Mouse (Mus musculus): ENCODE measurements around the gene Prkcb.

The Prkcb gene

GRCm38 (mm10) chr7:122367303-122368007 lies 78.9 kb downstream of the Prkcb start:
- DNase-seq (ENCODE audit: low read depth, low spot score), result no peak

- DNase-seq (ENCODE audit: low read depth, low spot score), result no peak
Observed at GRCm38 (mm10) chr7:122370488-122370887, 81.9 kb downstream of the Prkcb start.

GRCm38 (mm10) chr7:122371947-122372346 lies 83.4 kb downstream of the Prkcb start:
- no peak for DNase-seq (ENCODE audit: low read depth, low spot score)

- DNase-seq (ENCODE audit: low read depth, low spot score), result no peak
Observed at GRCm38 (mm10) chr7:122372349-122372748, 83.8 kb downstream of the Prkcb start.

- DNase-seq (ENCODE audit: low read depth, low spot score), result no peak
Observed at GRCm38 (mm10) chr7:122376845-122377244, 88.3 kb downstream of the Prkcb start.

GRCm38 (mm10) chr7:122377967-122378366 lies 89.4 kb downstream of the Prkcb start:
- no peak for DNase-seq (ENCODE audit: low read depth, low spot score)

- DNase-seq (ENCODE audit: low read depth, low spot score), result no peak
Observed at GRCm38 (mm10) chr7:122378473-122378872, 89.9 kb downstream of the Prkcb start.

- no peak for DNase-seq (ENCODE audit: low read depth, low spot score)
Observed at GRCm38 (mm10) chr7:122379292-122379691, 90.7 kb downstream of the Prkcb start.

GRCm38 (mm10) chr7:122380336-122381130 lies 92.0 kb downstream of the Prkcb start:
- no peak for DNase-seq (ENCODE audit: low read depth, low spot score)

GRCm38 (mm10) chr7:122381560-122381959 lies 93.0 kb downstream of the Prkcb start:
- DNase-seq (ENCODE audit: low read depth, low spot score), result no peak

GRCm38 (mm10) chr7:122383260-122383659 lies 94.7 kb downstream of the Prkcb start:
- DNase-seq (ENCODE audit: low read depth, low spot score), result no peak

- DNase-seq (ENCODE audit: low read depth, low spot score), result no peak
Observed at GRCm38 (mm10) chr7:122384891-122385290, 96.3 kb downstream of the Prkcb start.

- DNase-seq (ENCODE audit: low read depth, low spot score), result no peak
Observed at GRCm38 (mm10) chr7:122386567-122386966, 98.0 kb downstream of the Prkcb start.

- no peak for DNase-seq (ENCODE audit: low read depth, low spot score)
Observed at GRCm38 (mm10) chr7:122387896-122388295, 99.3 kb downstream of the Prkcb start.

GRCm38 (mm10) chr7:122388858-122389257 lies 100.3 kb downstream of the Prkcb start:
- no peak for DNase-seq (ENCODE audit: low read depth, low spot score)

GRCm38 (mm10) chr7:122389633-122390032 lies 101.1 kb downstream of the Prkcb start:
- DNase-seq (ENCODE audit: low read depth, low spot score), result no peak

GRCm38 (mm10) chr7:122390200-122390599 lies 101.6 kb downstream of the Prkcb start:
- no peak for DNase-seq (ENCODE audit: low read depth, low spot score)

GRCm38 (mm10) chr7:122390683-122391082 lies 102.1 kb downstream of the Prkcb start:
- DNase-seq (ENCODE audit: low read depth, low spot score), result no peak

- peak; percentile 11 for DNase-seq (ENCODE audit: low read depth, low spot score)
Observed at GRCm38 (mm10) chr7:122391382-122391781, 102.8 kb downstream of the Prkcb start.

- no peak for DNase-seq (ENCODE audit: low read depth, low spot score)
Observed at GRCm38 (mm10) chr7:122393964-122394363, 105.4 kb downstream of the Prkcb start.

GRCm38 (mm10) chr7:122395159-122395975 lies 106.8 kb downstream of the Prkcb start:
- DNase-seq (ENCODE audit: low read depth, low spot score), result no peak

- no peak for DNase-seq (ENCODE audit: low read depth, low spot score)
Observed at GRCm38 (mm10) chr7:122395976-122396315, 107.4 kb downstream of the Prkcb start.

Measured in 3T3-L1 (cell line).